Mouse (Mus musculus) lung, adult 2 months (tissue): ENCODE results near the gene Fgf11.

ENCODE experiments used
- CTCF ChIP-seq: fragments of 200-500 bp; IDR thresholded peaks from 2 replicates; pipeline ENCODE4 v1.5.1; 2011; ENCODE audit warnings: mild to moderate bottlenecking, low read length, control low read depth; ENCODE audit not compliant: insufficient read depth
- POLR2A ChIP-seq: fragments of 200-500 bp; IDR thresholded peaks from 2 replicates; pipeline ENCODE4 v1.6.1; 2011; ENCODE audit warnings: low read depth, mild to moderate bottlenecking, control low read depth, low read length, borderline replicate concordance; ENCODE audit errors: extremely low read depth

DNA sequence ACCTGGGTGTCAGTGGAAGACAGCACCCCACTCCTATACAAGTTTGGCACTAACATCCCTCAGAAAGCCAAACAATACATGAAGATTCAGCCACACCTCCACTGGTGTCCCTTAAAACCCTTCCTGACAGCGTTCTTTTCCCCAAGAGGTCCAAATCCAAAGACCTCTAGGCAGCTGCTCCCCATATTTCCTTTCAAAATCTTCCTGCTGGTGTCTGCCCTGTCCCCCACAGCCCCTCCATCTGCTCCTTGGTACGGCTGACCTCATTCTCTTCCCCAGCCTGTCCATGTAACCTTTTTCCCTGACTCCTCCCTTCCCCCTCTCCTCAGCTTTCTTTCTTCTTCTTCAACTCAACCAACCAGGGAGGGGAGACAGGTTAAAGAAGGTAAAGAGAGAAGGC, 21.8 kb upstream of the Fgf11 start:
- TF ChIP-seq CTCF = no peak
- TF ChIP-seq POLR2A = no peak
